ENCODE assay signal across 13 mouse cellular contexts in genomic region chr1:64308088-64308487, GRCm38 (mm10).
DNase-seq lines count a peak whose midpoint lies in the region; ATAC-seq and TF ChIP-seq lines count a peak whose summit lies in the region.
"Had no signal": no experiment of that assay in that cellular context is flagged by ENCODE, and none has a peak within 500 bp of the region (broad histone marks: within the 10 kb centered on the region; RNA-seq: fewer than 3 reads in every experiment).

No protein-coding gene starts in this region.

- no peaks in the 10 kb centered on the region for H3K9me3 ChIP-seq in heart, embryonic 13.5 days
- H3K9me3 ChIP-seq: embryonic facial prominence, embryonic 12.5 days; midbrain, embryonic 15.5 days had no signal

- no peak overlapping the region for H3K4me2 ChIP-seq in heart, embryonic 13.5 days
- H3K4me2 ChIP-seq: embryonic facial prominence, embryonic 12.5 days; midbrain, embryonic 15.5 days had no signal

- DNase-seq in heart, adult 8-10 months (ENCODE audit: low spot score): peak; percentile 42
- no peak for DNase-seq in heart, postnatal 4 days
- no peak for DNase-seq in lung, adult 2 months
- no peak for DNase-seq in lung, postnatal 25 days (ENCODE audit: low spot score)
- no peak for DNase-seq in adrenal gland, postnatal 25 days
- DNase-seq: adrenal gland, postnatal 10 days; cerebellum, adult 9-10 months; spleen, adult 18-20 months had no signal

- TF ChIP-seq CTCF in lung, adult 2 months (IDR thresholded peaks at IDR 0.05; ENCODE audit: insufficient read depth, low read length): no peak

- no peak for TF ChIP-seq POLR2A in lung, adult 2 months (IDR thresholded peaks at IDR 0.05; ENCODE audit: borderline replicate concordance, extremely low read depth, low read depth, low read length)

- no peak overlapping the region for H3K9ac ChIP-seq in heart, embryonic 13.5 days
- H3K9ac ChIP-seq: embryonic facial prominence, embryonic 12.5 days; midbrain, embryonic 15.5 days had no signal

- no peaks in the 10 kb centered on the region for H3K36me3 ChIP-seq in heart, embryonic 13.5 days
- H3K36me3 ChIP-seq: embryonic facial prominence, embryonic 12.5 days; midbrain, embryonic 15.5 days had no signal

- H3K27me3 ChIP-seq in heart, embryonic 13.5 days (replicated peaks): no peaks in the 10 kb centered on the region
- H3K27me3 ChIP-seq: embryonic facial prominence, embryonic 12.5 days; midbrain, embryonic 15.5 days had no signal

- WGBS in lung, adult 2 months: 24% methylated on average over 10 of the region's 10 CpGs
- WGBS in heart, embryonic 13.5 days: 63% methylated on average over 10 of the region's 10 CpGs

- no peak for ATAC-seq in heart, embryonic 13.5 days (ENCODE audit: extremely low read depth, insufficient number of reproducible peaks, low FRiP score, low TSS enrichment)
- ATAC-seq in neutrophil, adult 5-6 weeks (ENCODE audit: extremely low read depth, insufficient number of reproducible peaks, low FRiP score, poor library complexity, severe bottlenecking): 0 out of 2 replicates have a peak, but pooled peaks have one; percentile 2
- no peak for ATAC-seq in inflammation-experienced regulatory T-cells, adult 6 months
- ATAC-seq: midbrain, embryonic 15.5 days had no signal

- H3K4me3 ChIP-seq in lung, adult 2 months (replicated peaks; ENCODE audit: extremely low read depth, low read depth, low read length): peak overlapping the region; percentile 19
- H3K4me3 ChIP-seq in heart, embryonic 13.5 days: no peak overlapping the region
- H3K4me3 ChIP-seq: embryonic facial prominence, embryonic 12.5 days; midbrain, embryonic 15.5 days had no signal

- H3K27ac ChIP-seq in heart, embryonic 13.5 days (replicated peaks): peak overlapping the region; percentile 41
- H3K27ac ChIP-seq: embryonic facial prominence, embryonic 12.5 days; midbrain, embryonic 15.5 days had no signal

- peaks cover 11% of the 10 kb centered on the region; the same call in 1 of the 2 replicates for H3K4me1 ChIP-seq in lung, adult 2 months (ENCODE audit: control insufficient read depth, insufficient read depth, low read length)
- H3K4me1 ChIP-seq in heart, embryonic 13.5 days: peaks cover 36% of the 10 kb centered on the region
- H3K4me1 ChIP-seq: embryonic facial prominence, embryonic 12.5 days had no signal
